Mouse (Mus musculus) CH12.LX (cell line): Measurements from ENCODE around the gene Cd248. TPM values are rescaled to one million over a fixed set of nuclear protein-coding genes. Genes with fewer than 3 reads are reported as not detected.
A peak's percentile ranks its signal among the peaks of the same experiment; 100 is the strongest.

Source experiments
- DNase-seq: peaks from one replicate; pipeline ENCODE4 v3.0.0-alpha.2; 2013; ENCODE audit errors: extremely low read depth
- H3K27ac ChIP-seq: 2 replicates; pipeline ENCODE4 v1.5.1; 2012; ENCODE audit warnings: low read depth, mild to moderate bottlenecking, control low read depth, moderate library complexity; ENCODE audit not compliant: insufficient read depth
- H3K27me3 ChIP-seq: replicated peaks from 2 replicates; pipeline ENCODE3; 2012; ENCODE audit warnings: inconsistent platforms
- H3K36me3 ChIP-seq, 2 experiments: replicated peaks in 1 of 2; 2 replicates each; pipeline versions ENCODE3 to v1.6.1; 2012; ENCODE audit warnings: inconsistent platforms in 1 of 2, low read length in 1 of 2, mild to moderate bottlenecking in 1 of 2, mixed read lengths in 1 of 2, moderate library complexity in 1 of 2; ENCODE audit not compliant: control insufficient read depth in 1 of 2, insufficient read depth in 1 of 2
- H3K4me1 ChIP-seq, 2 experiments: 2 replicates each; pipeline ENCODE4 v1.6.1; 2012; ENCODE audit warnings: inconsistent platforms in 1 of 2, moderate library complexity in 1 of 2; ENCODE audit not compliant: insufficient read depth in 2 of 2, control insufficient read depth in 1 of 2
- H3K4me2 ChIP-seq: 2 replicates; pipeline ENCODE4 v1.6.1; 2012; ENCODE audit warnings: low read depth, mild to moderate bottlenecking, control low read depth; ENCODE audit not compliant: poor library complexity, insufficient read depth, severe bottlenecking
- H3K4me3 ChIP-seq, 3 experiments: fragments of 150-350 bp in 1 of 3; sonication (generic) in 1 of 3; replicated peaks in 1 of 3; 2 replicates each; pipeline versions ENCODE3 to v1.5.1; 2011 to 2012; ENCODE audit warnings: low read depth in 2 of 3, low read length in 2 of 3, mild to moderate bottlenecking in 2 of 3, moderate library complexity in 2 of 3, control low read depth in 1 of 3, improper control_type of control experiment in 1 of 3, inconsistent platforms in 1 of 3, mixed read lengths in 1 of 3; ENCODE audit not compliant: poor library complexity in 1 of 3
- H3K79me2 ChIP-seq: replicated peaks from 2 replicates; pipeline ENCODE4 v1.6.1; 2012; ENCODE audit warnings: mild to moderate bottlenecking, moderate library complexity; ENCODE audit not compliant: control insufficient read depth, poor library complexity, insufficient read depth, severe bottlenecking; ENCODE audit errors: extremely low read depth
- H3K9ac ChIP-seq: 2 replicates; pipeline ENCODE4 v1.6.1; 2012; ENCODE audit warnings: low read depth, mild to moderate bottlenecking, control low read depth, moderate library complexity; ENCODE audit not compliant: insufficient read depth
- H3K9me3 ChIP-seq: replicated peaks from 2 replicates; pipeline ENCODE3; 2012; ENCODE audit warnings: low read length, inconsistent platforms, mixed read lengths
- BHLHE40 ChIP-seq: IDR thresholded peaks from 2 replicates; pipeline ENCODE4 v1.6.1; 2011; ENCODE audit warnings: mild to moderate bottlenecking, low read depth, low read length, improper control_type of control experiment
- CHD1 ChIP-seq: IDR thresholded peaks from 2 replicates; pipeline ENCODE4 v1.6.1; 2012; ENCODE audit warnings: low read depth, low read length, improper control_type of control experiment, inconsistent platforms
- CHD2 ChIP-seq: IDR thresholded peaks from 2 replicates; pipeline ENCODE4 v1.6.1; 2011; ENCODE audit warnings: low read length, improper control_type of control experiment
- ELF1 ChIP-seq: IDR thresholded peaks from 2 replicates; pipeline ENCODE4 v1.6.1; 2014; ENCODE audit warnings: low read depth, mild to moderate bottlenecking, inconsistent platforms, low read length, improper control_type of control experiment
- ETS1 ChIP-seq: conservative IDR thresholded peaks from 2 replicates; pipeline ENCODE4 v1.6.1; 2012; ENCODE audit warnings: low read depth, mild to moderate bottlenecking, inconsistent platforms, low read length, improper control_type of control experiment, moderate library complexity
- GABPA ChIP-seq: IDR thresholded peaks from 2 replicates; pipeline ENCODE4 v1.6.1; 2012; ENCODE audit warnings: low read depth, low read length, improper control_type of control experiment, inconsistent platforms; ENCODE audit not compliant: insufficient replicate concordance
- HCFC1 ChIP-seq: IDR thresholded peaks from 2 replicates; pipeline ENCODE4 v1.6.1; 2012; ENCODE audit warnings: low read depth, mild to moderate bottlenecking, inconsistent platforms, low read length, improper control_type of control experiment
- IRF4 ChIP-seq: IDR thresholded peaks from 2 replicates; pipeline ENCODE4 v1.6.1; 2014; ENCODE audit warnings: low read depth, mild to moderate bottlenecking, inconsistent platforms, low read length, improper control_type of control experiment
- JUND ChIP-seq: conservative IDR thresholded peaks from 2 replicates; pipeline ENCODE4 v1.6.1; 2011; ENCODE audit warnings: low read depth, low read length, improper control_type of control experiment
- KAT2A ChIP-seq: IDR thresholded peaks from 2 replicates; pipeline ENCODE4 v1.6.1; 2012; ENCODE audit warnings: low read length, improper control_type of control experiment, inconsistent platforms; ENCODE audit not compliant: insufficient replicate concordance
- MAX ChIP-seq: IDR thresholded peaks from 2 replicates; pipeline ENCODE4 v1.6.1; 2011; ENCODE audit warnings: low read length, improper control_type of control experiment
- MAZ ChIP-seq: IDR thresholded peaks from 2 replicates; pipeline ENCODE4 v1.6.1; 2012; ENCODE audit warnings: low read depth, mild to moderate bottlenecking, inconsistent platforms, low read length, improper control_type of control experiment, moderate library complexity
- MEF2A ChIP-seq: IDR thresholded peaks from 2 replicates; pipeline ENCODE4 v1.6.1; 2014; ENCODE audit warnings: low read depth, mild to moderate bottlenecking, inconsistent platforms, low read length, improper control_type of control experiment, borderline replicate concordance
- MXI1 ChIP-seq: IDR thresholded peaks from 2 replicates; pipeline ENCODE4 v1.6.1; 2011; ENCODE audit warnings: mild to moderate bottlenecking, low read depth, low read length, improper control_type of control experiment
- NELFE ChIP-seq: IDR thresholded peaks from 2 replicates; pipeline ENCODE4 v1.6.1; 2011; ENCODE audit warnings: low read depth, low read length, improper control_type of control experiment
- NRF1 ChIP-seq: IDR thresholded peaks from 2 replicates; pipeline ENCODE4 v1.6.1; 2014; ENCODE audit warnings: low read depth, mild to moderate bottlenecking, inconsistent platforms, low read length, improper control_type of control experiment, moderate library complexity
- POLR2A ChIP-seq: IDR thresholded peaks from 2 replicates; pipeline ENCODE4 v1.6.1; 2011; ENCODE audit warnings: low read depth, mild to moderate bottlenecking, improper control_type of control experiment, low read length
- POLR2AphosphoS2 ChIP-seq: IDR thresholded peaks from 2 replicates; pipeline ENCODE4 v1.6.1; 2011; ENCODE audit warnings: low read depth, low read length, improper control_type of control experiment
- SIN3A ChIP-seq: IDR thresholded peaks from 2 replicates; pipeline ENCODE4 v1.6.1; 2012; ENCODE audit warnings: low read length, improper control_type of control experiment, inconsistent platforms
- SMC3 ChIP-seq: IDR thresholded peaks from 2 replicates; pipeline ENCODE4 v1.6.1; 2011; ENCODE audit warnings: low read depth, low read length, improper control_type of control experiment
- TBP ChIP-seq: conservative IDR thresholded peaks from 2 replicates; pipeline ENCODE4 v1.6.1; 2011; ENCODE audit warnings: low read depth, low read length, improper control_type of control experiment
- TCF12 ChIP-seq: IDR thresholded peaks from 2 replicates; pipeline ENCODE4 v1.6.1; 2014; ENCODE audit warnings: low read depth, mild to moderate bottlenecking, inconsistent platforms, low read length, improper control_type of control experiment
- USF1 ChIP-seq: IDR thresholded peaks from 2 replicates; pipeline ENCODE4 v1.6.1; 2014; ENCODE audit warnings: low read depth, mild to moderate bottlenecking, inconsistent platforms, low read length, improper control_type of control experiment
- USF2 ChIP-seq: conservative IDR thresholded peaks from 2 replicates; pipeline ENCODE4 v1.6.1; 2011; ENCODE audit warnings: low read depth, low read length, improper control_type of control experiment
- ZC3H11A ChIP-seq: IDR thresholded peaks from 2 replicates; pipeline ENCODE4 v1.6.1; 2012; ENCODE audit warnings: low read depth, mild to moderate bottlenecking, inconsistent platforms, low read length, improper control_type of control experiment
- ZKSCAN1 ChIP-seq: IDR thresholded peaks from 2 replicates; pipeline ENCODE4 v1.6.1; 2012; ENCODE audit warnings: low read depth, inconsistent platforms, low read length, improper control_type of control experiment, borderline replicate concordance
- ZMIZ1 ChIP-seq: IDR thresholded peaks from 2 replicates; pipeline ENCODE4 v1.6.1; 2012; ENCODE audit warnings: low read depth, mild to moderate bottlenecking, inconsistent platforms, low read length, improper control_type of control experiment
- dilution Hi-C: fragments of 300-500 bp; cut with MboI; formaldehyde crosslinking; loops from 2 replicates; pipeline ENCODE4 v1.14.3; 2020; ENCODE audit warnings: low sequenced_read_pairs; ENCODE audit not compliant: extremely low pct_unique_long_range_greater_than_20kb, extremely low pct_ligation_motif_present
- in situ Hi-C: fragments of 300-500 bp; cut with MboI; formaldehyde crosslinking; loops from 3 replicates; pipeline ENCODE4 v1.14.3; 2019; ENCODE audit warnings: low sequenced_read_pairs, low pct_ligation_motif_present, low pct_unique_long_range_greater_than_20kb, mixed read lengths
- polyA plus RNA-seq: library from polyadenylated mRNA; unstranded; fragments of >175 nt; gene quantifications from 2 replicates; pipeline ENCODE4 v1.2.1, GENCODE M21; 2012; ENCODE audit warnings: low read depth; ENCODE audit not compliant: insufficient read length
- total RNA-seq, 2 experiments: library from RNA; depleted of rRNA; stranded (reverse); fragments of 300-350 nt in 1 of 2; fragments of >200 nt in 1 of 2; gene quantifications; 2 replicates each; pipeline ENCODE4 v1.2.3; 2012 to 2014

Cd248 gene
- total and polyA plus RNA-seq, 3 experiments = not detected

GRCm38 (mm10) chr19:5039301-5040114 is 28.4 kb upstream of the Cd248 start:
- Histone ChIP-seq H3K4me1 (peaks cover 12 to 40% of the 10 kb centered on the region in 2 experiments), H3K27ac (no peak overlapping the region), H3K9ac (peak overlapping the region; percentile 41), H3K4me3 (peak overlapping the region; percentile 69 to 86 (median 79)), H3K9me3 (no peaks in the 10 kb centered on the region), H3K4me2 (peak overlapping the region; percentile 75), H3K27me3 (peaks cover 7% of the 10 kb centered on the region), H3K79me2 (peaks cover 11% of the 10 kb centered on the region), H3K36me3 (peaks cover 3 to 18% of the 10 kb centered on the region in 2 experiments)
- DNase-seq = no peak
- in situ Hi-C loops (loop anchor here (5.0 kb wide), 1 partner anchor 48 kb away; the partner anchor contains the start of genes Tmem151a and Yif1a), dilution Hi-C loops (no loop called here)
- TF ChIP-seq MAZ = no peak
- no peak for TF ChIP-seq IRF4
- no peak for TF ChIP-seq ETS1
- no peak for TF ChIP-seq POLR2AphosphoS2
- no peak for TF ChIP-seq ELF1
- no peak for TF ChIP-seq MXI1
- no peak for TF ChIP-seq NRF1
- TF ChIP-seq ZC3H11A = no peak
- TF ChIP-seq MAX = no peak
- no peak for TF ChIP-seq SIN3A
- no peak for TF ChIP-seq JUND
- no peak for TF ChIP-seq ZMIZ1
- TF ChIP-seq CHD1 = no peak
- TF ChIP-seq BHLHE40 = no peak
- TF ChIP-seq TBP = no peak
- TF ChIP-seq USF2 = no peak
- TF ChIP-seq MEF2A = no peak

GRCm38 (mm10) chr19:5040862-5041523 is 26.9 kb upstream of the Cd248 start, which contains the start of gene Brms1:
TSS of gene Brms1 (plus strand) at chr19:5041354.
- Histone ChIP-seq H3K27me3 (peaks cover 3% of the 10 kb centered on the region), H3K4me1 (peaks cover 12 to 40% of the 10 kb centered on the region in 2 experiments), H3K9me3 (no peaks in the 10 kb centered on the region), H3K4me3 (peak within 1 kb of the TSS; percentile 72 to 95 (median 93)), H3K4me2 (peak within 1 kb of the TSS; percentile 89), H3K9ac (peak within 1 kb of the TSS; percentile 73), H3K79me2 (peaks cover 11% of the 10 kb centered on the region), H3K27ac (peak within 1 kb of the TSS; percentile 18), H3K36me3 (peaks cover 9 to 30% of the 10 kb centered on the region in 2 experiments)
- dilution Hi-C loops = no loop called here
- in situ Hi-C loops = loop anchor here (5.0 kb wide), 1 partner anchor 46 kb away; the partner anchor contains the start of genes Tmem151a and Yif1a
- DNase-seq = peak; percentile 94
- TF ChIP-seq USF1 (no peak), ELF1 (peak; percentile 99), MAZ (peak; percentile 67; the same call in 1 of the 2 replicates), POLR2A (peak; percentile 69), KAT2A (peak; percentile 79; the same call in 1 of the 2 replicates), SIN3A (peak; percentile 98), GABPA (no peak; the same call in 1 of the 2 replicates), NELFE (peak; percentile 49; the same call in 1 of the 2 replicates), ZKSCAN1 (no peak), IRF4 (0 out of 2 replicates have a peak, but pooled peaks have one; percentile 22), HCFC1 (peak; percentile 94), NRF1 (peak; percentile 75), ETS1 (no peak), JUND (no peak), CHD2 (no peak), TCF12 (peak; percentile 47), ZMIZ1 (no peak), TBP (0 out of 2 replicates have a peak, but pooled peaks have one; percentile 36), SMC3 (no peak), MXI1 (peak; percentile 96)
